Mouse (Mus musculus) MEL (cell line): Measurements from ENCODE around the gene 4921507P07Rik. TPM values are rescaled to one million over a fixed set of nuclear protein-coding genes. Genes with fewer than 3 reads are reported as not detected.

Experiments used
- DNase-seq: peaks from one replicate; pipeline ENCODE4 v3.0.0; 2011; ENCODE audit warnings: low read depth, low spot score
- H3K27ac ChIP-seq: 2 replicates; pipeline ENCODE4 v1.5.1; 2012; ENCODE audit warnings: low read depth, mild to moderate bottlenecking, control low read depth, low read length, moderate library complexity; ENCODE audit not compliant: control insufficient read depth
- H3K27me3 ChIP-seq, 2 experiments: fragments of 150-350 bp in 1 of 2; sonication (generic) in 1 of 2; 2 replicates each; pipeline ENCODE4 v1.6.1; 2012; ENCODE audit warnings: low read length in 2 of 2, mild to moderate bottlenecking in 2 of 2, improper control_type of control experiment in 1 of 2, moderate library complexity in 1 of 2; ENCODE audit not compliant: insufficient read depth in 2 of 2, control insufficient read depth in 1 of 2
- H3K36me3 ChIP-seq, 2 experiments: 2 replicates each; pipeline ENCODE4 v1.6.1; 2012 to 2014; ENCODE audit warnings: low read length in 2 of 2, improper control_type of control experiment in 1 of 2, inconsistent platforms in 1 of 2, mild to moderate bottlenecking in 1 of 2; ENCODE audit not compliant: insufficient read depth in 2 of 2, control insufficient read depth in 1 of 2
- H3K4me1 ChIP-seq, 2 experiments: fragments of 150-350 bp in 1 of 2; sonication (generic) in 1 of 2; 2 replicates each; pipeline ENCODE4 v1.6.1; 2012; ENCODE audit warnings: low read length in 2 of 2, improper control_type of control experiment in 1 of 2, mild to moderate bottlenecking in 1 of 2; ENCODE audit not compliant: insufficient read depth in 2 of 2, control insufficient read depth in 1 of 2
- H3K4me3 ChIP-seq, 2 experiments: fragments of 150-350 bp in 1 of 2; sonication (generic) in 1 of 2; 2 replicates each; pipeline ENCODE4 v1.5.1; 2012; ENCODE audit warnings: low read depth in 2 of 2, low read length in 2 of 2, mild to moderate bottlenecking in 2 of 2, moderate library complexity in 2 of 2, control low read depth in 1 of 2, improper control_type of control experiment in 1 of 2; ENCODE audit not compliant: control insufficient read depth in 1 of 2, insufficient read depth in 1 of 2
- H3K79me2 ChIP-seq: 2 replicates; pipeline ENCODE4 v1.6.1; 2012; ENCODE audit warnings: mild to moderate bottlenecking, low read length, moderate library complexity; ENCODE audit not compliant: control insufficient read depth, poor library complexity, insufficient read depth
- H3K9ac ChIP-seq: 2 replicates; pipeline ENCODE4 v1.6.1; 2012; ENCODE audit warnings: low read depth, mild to moderate bottlenecking, control low read depth, low read length, moderate library complexity; ENCODE audit not compliant: control insufficient read depth, poor library complexity, severe bottlenecking
- H3K9me3 ChIP-seq: fragments of 150-350 bp; sonication (generic); replicated peaks from 2 replicates; pipeline ENCODE4 v1.6.1; 2012; ENCODE audit warnings: mild to moderate bottlenecking, low read length, improper control_type of control experiment, moderate library complexity; ENCODE audit not compliant: insufficient read depth
- BHLHE40 ChIP-seq: IDR thresholded peaks from 2 replicates; pipeline ENCODE4 v1.6.1; 2012; ENCODE audit warnings: low read depth, mild to moderate bottlenecking, inconsistent platforms, low read length, improper control_type of control experiment, borderline replicate concordance
- CHD2 ChIP-seq: IDR thresholded peaks from 2 replicates; pipeline ENCODE4 v1.6.1; 2011; ENCODE audit warnings: low read length, improper control_type of control experiment
- E2F4 ChIP-seq: IDR thresholded peaks from 2 replicates; pipeline ENCODE4 v1.6.1; 2011; ENCODE audit warnings: low read depth, low read length, improper control_type of control experiment, borderline replicate concordance
- ELF1 ChIP-seq: IDR thresholded peaks from 2 replicates; pipeline ENCODE4 v1.6.1; 2014; ENCODE audit warnings: low read depth, mild to moderate bottlenecking, inconsistent platforms, low read length, improper control_type of control experiment, moderate library complexity
- EP300 ChIP-seq, 2 experiments: IDR thresholded peaks; 2 replicates each; pipeline ENCODE4 v1.6.1; 2011; ENCODE audit warnings: improper control_type of control experiment in 2 of 2, low read length in 2 of 2, low read depth in 1 of 2, mild to moderate bottlenecking in 1 of 2
- ETS1 ChIP-seq: IDR thresholded peaks from 2 replicates; pipeline ENCODE4 v1.6.1; 2012; ENCODE audit warnings: low read depth, mild to moderate bottlenecking, inconsistent platforms, low read length, improper control_type of control experiment, moderate library complexity
- GABPA ChIP-seq: IDR thresholded peaks from 2 replicates; pipeline ENCODE4 v1.6.1; 2012; ENCODE audit warnings: low read depth, mild to moderate bottlenecking, inconsistent platforms, low read length, improper control_type of control experiment, moderate library complexity
- GATA1 ChIP-seq: IDR thresholded peaks from 2 replicates; pipeline ENCODE4 v1.6.1; 2011; ENCODE audit warnings: low read depth, low read length, improper control_type of control experiment
- HCFC1 ChIP-seq: IDR thresholded peaks from 2 replicates; pipeline ENCODE4 v1.6.1; 2012; ENCODE audit warnings: low read depth, mild to moderate bottlenecking, inconsistent platforms, low read length, improper control_type of control experiment, moderate library complexity
- JUND ChIP-seq: IDR thresholded peaks from 2 replicates; pipeline ENCODE4 v1.6.1; 2011; ENCODE audit warnings: low read depth, mild to moderate bottlenecking, improper control_type of control experiment, low read length
- KAT2A ChIP-seq: conservative IDR thresholded peaks from 2 replicates; pipeline ENCODE4 v1.6.1; 2012; ENCODE audit warnings: low read depth, low read length, improper control_type of control experiment, inconsistent platforms
- MAFK ChIP-seq: IDR thresholded peaks from 2 replicates; pipeline ENCODE4 v1.6.1; 2011; ENCODE audit warnings: low read depth, mild to moderate bottlenecking, low read length, improper control_type of control experiment, borderline replicate concordance
- MAX ChIP-seq: IDR thresholded peaks from 2 replicates; pipeline ENCODE4 v1.6.1; 2011; ENCODE audit warnings: low read length, improper control_type of control experiment
- MEF2A ChIP-seq: IDR thresholded peaks from 2 replicates; pipeline ENCODE4 v1.6.1; 2014; ENCODE audit warnings: low read depth, mild to moderate bottlenecking, inconsistent platforms, low read length, improper control_type of control experiment; ENCODE audit not compliant: poor library complexity, insufficient replicate concordance, severe bottlenecking; ENCODE audit errors: extremely low read depth
- MYB ChIP-seq: IDR thresholded peaks from 2 replicates; pipeline ENCODE4 v1.6.1; 2011; ENCODE audit warnings: mild to moderate bottlenecking, low read depth, low read length, improper control_type of control experiment
- NRF1 ChIP-seq: IDR thresholded peaks from 2 replicates; pipeline ENCODE4 v1.6.1; 2014; ENCODE audit warnings: low read depth, mild to moderate bottlenecking, inconsistent platforms, low read length, improper control_type of control experiment, moderate library complexity; ENCODE audit not compliant: poor library complexity, insufficient read depth, severe bottlenecking
- POLR2A ChIP-seq, 2 experiments: IDR thresholded peaks; 2 replicates each; pipeline ENCODE4 v1.6.1; 2011 to 2012; ENCODE audit warnings: low read length in 2 of 2, mild to moderate bottlenecking in 2 of 2, control low read depth in 1 of 2, improper control_type of control experiment in 1 of 2, low read depth in 1 of 2, moderate library complexity in 1 of 2; ENCODE audit not compliant: control insufficient read depth in 1 of 2, insufficient read depth in 1 of 2, poor library complexity in 1 of 2
- RAD21 ChIP-seq: IDR thresholded peaks from 2 replicates; pipeline ENCODE4 v1.6.1; 2011; ENCODE audit warnings: mild to moderate bottlenecking, low read depth, low read length, improper control_type of control experiment
- SMC3 ChIP-seq: IDR thresholded peaks from 2 replicates; pipeline ENCODE4 v1.6.1; 2011; ENCODE audit warnings: low read depth, low read length, improper control_type of control experiment
- TAL1 ChIP-seq: IDR thresholded peaks from 2 replicates; pipeline ENCODE4 v1.6.1; 2012; ENCODE audit warnings: mild to moderate bottlenecking, inconsistent platforms, low read length, moderate library complexity, mixed read lengths
- TBP ChIP-seq: IDR thresholded peaks from 2 replicates; pipeline ENCODE4 v1.8.0; 2011; ENCODE audit warnings: low read depth, low read length, improper control_type of control experiment
- UBTF ChIP-seq: IDR thresholded peaks from 2 replicates; pipeline ENCODE4 v1.6.1; 2012; ENCODE audit warnings: low read depth, mild to moderate bottlenecking, inconsistent platforms, low read length, improper control_type of control experiment, moderate library complexity, borderline replicate concordance; ENCODE audit not compliant: insufficient read depth
- USF2 ChIP-seq, 2 experiments: IDR thresholded peaks; 2 replicates each; pipeline ENCODE4 v1.6.1; 2011 to 2012; ENCODE audit warnings: improper control_type of control experiment in 2 of 2, low read length in 2 of 2, borderline replicate concordance in 1 of 2, inconsistent platforms in 1 of 2, low read depth in 1 of 2, mild to moderate bottlenecking in 1 of 2; ENCODE audit not compliant: insufficient read depth in 1 of 2
- ZC3H11A ChIP-seq: IDR thresholded peaks from 2 replicates; pipeline ENCODE4 v1.6.1; 2012; ENCODE audit warnings: low read depth, mild to moderate bottlenecking, inconsistent platforms, low read length, improper control_type of control experiment
- polyA plus RNA-seq, 2 experiments: library from polyadenylated mRNA; stranded (reverse) in 1 of 2; unstranded in 1 of 2; fragments of >175 nt in 1 of 2; fragments of >200 nt in 1 of 2; gene quantifications; 2 replicates each; pipeline versions ENCODE4 v1.2.1 to v1.2.4; 2012; ENCODE audit warnings: low replicate concordance in 2 of 2, low read depth in 1 of 2; ENCODE audit not compliant: insufficient read length in 2 of 2, insufficient read depth in 1 of 2, missing spikeins in 1 of 2
- total RNA-seq: library from RNA; depleted of rRNA; stranded (reverse); fragments of 300-350 nt; gene quantifications from 2 replicates; pipeline ENCODE4 v1.2.3, GENCODE M21; 2012

4921507P07Rik gene
- total and polyA plus RNA-seq, 3 experiments, result 0.89 to 1.5 TPM; not detected in 1

DNA sequence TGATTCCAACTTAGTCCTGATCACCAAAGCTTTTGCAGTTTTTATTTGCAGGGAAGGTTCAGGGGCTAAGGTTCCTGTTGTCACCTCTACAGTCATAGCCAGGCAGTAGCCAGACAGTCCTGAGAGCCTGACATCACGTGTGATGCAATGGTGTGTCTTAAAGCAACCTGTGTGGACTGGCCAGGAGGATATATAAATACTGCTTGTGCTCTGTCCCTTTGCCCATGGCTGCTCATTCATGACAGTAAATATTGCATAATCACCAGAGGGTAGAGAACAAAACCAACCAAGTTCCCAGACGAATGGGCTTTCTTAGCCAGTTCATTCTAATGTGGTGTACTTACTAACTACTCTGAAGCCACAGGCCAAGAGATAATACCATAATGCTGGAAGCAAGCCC is 9.0 kb downstream of the 4921507P07Rik start:
- H3K9me3 ChIP-seq, result no peaks in the 10 kb centered on the region

DNA sequence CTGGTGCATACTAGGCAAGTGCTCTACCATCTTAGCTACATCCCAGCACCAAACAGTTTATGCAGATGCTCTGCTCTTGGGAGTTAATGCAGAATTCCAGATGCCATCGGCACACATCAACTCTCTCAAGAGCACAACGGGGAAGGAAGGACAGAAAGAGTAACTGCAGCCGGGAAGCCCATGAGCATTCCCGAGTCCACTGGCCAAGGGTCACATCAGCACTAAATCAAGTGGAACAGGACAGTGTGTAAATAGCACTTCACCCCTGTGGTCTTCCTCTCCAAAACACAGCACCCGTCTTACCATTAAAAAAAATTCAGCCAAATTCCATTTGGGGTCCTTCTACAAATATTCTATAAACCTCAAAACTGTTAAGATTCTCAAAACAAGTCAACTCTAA is 10.1 kb downstream of the 4921507P07Rik start:
- TF ChIP-seq TAL1, result no peak
- no peak for TF ChIP-seq POLR2A (IDR thresholded peaks at IDR 0.05; ENCODE audit: control insufficient read depth in 1 of 2, insufficient read depth in 1 of 2, low read depth in 1 of 2, low read length in 2 of 2, poor library complexity in 1 of 2)
- no peak for TF ChIP-seq JUND
- TF ChIP-seq MEF2A, result no peak
- no peak for TF ChIP-seq MAFK
- no peak for TF ChIP-seq RAD21
- TF ChIP-seq USF2 (IDR thresholded peaks at IDR 0.05; ENCODE audit: borderline replicate concordance in 1 of 2, insufficient read depth in 1 of 2, low read depth in 1 of 2, low read length in 2 of 2), result no peak
- no peak for TF ChIP-seq EP300 (IDR thresholded peaks at IDR 0.05; ENCODE audit: low read depth in 1 of 2, low read length in 2 of 2)
- no peak for TF ChIP-seq E2F4
- no peak for TF ChIP-seq ELF1
- TF ChIP-seq MAX, result no peak
- TF ChIP-seq CHD2, result no peak
- no peak for TF ChIP-seq HCFC1
- no peak for TF ChIP-seq KAT2A
- TF ChIP-seq ZC3H11A, result no peak
- no peak for TF ChIP-seq GABPA
- TF ChIP-seq NRF1, result no peak
- TF ChIP-seq, all 39 proteins: peak for 0
- no peak overlapping the region for H3K27ac ChIP-seq

More for the DNA sequence above, 9.0 kb downstream of the 4921507P07Rik start:
- Histone ChIP-seq H3K4me3 (no peak overlapping the region), H3K27ac (no peak overlapping the region), H3K4me1 (peaks cover 9 to 16% of the 10 kb centered on the region in 2 experiments; a peak in 3 of 4 replicates), H3K27me3 (no peaks in the 10 kb centered on the region), H3K9ac (no peak overlapping the region), H3K79me2 (no peaks in the 10 kb centered on the region), H3K36me3 (peaks cover 0 to 16% of the 10 kb centered on the region in 2 experiments; a peak in 2 of 4 replicates)
- no peak for DNase-seq
- TF ChIP-seq GATA1, result no peak
- no peak for TF ChIP-seq TAL1
- TF ChIP-seq BHLHE40, result no peak
- no peak for TF ChIP-seq RAD21
- TF ChIP-seq SMC3, result no peak
- no peak for TF ChIP-seq UBTF
- no peak for TF ChIP-seq TBP
- TF ChIP-seq MYB, result no peak
- TF ChIP-seq CHD2, result no peak
- TF ChIP-seq ETS1, result no peak
- TF ChIP-seq NRF1, result no peak
- TF ChIP-seq USF2 (IDR thresholded peaks at IDR 0.05; ENCODE audit: borderline replicate concordance in 1 of 2, insufficient read depth in 1 of 2, low read depth in 1 of 2, low read length in 2 of 2), result no peak
- TF ChIP-seq KAT2A, result no peak

More for the DNA sequence above, 10.1 kb downstream of the 4921507P07Rik start:
- no peak for DNase-seq
- peaks cover 0 to 12% of the 10 kb centered on the region in 2 experiments; a peak in 2 of 4 replicates for H3K36me3 ChIP-seq
- H3K4me1 ChIP-seq, result peaks cover 4 to 11% of the 10 kb centered on the region in 2 experiments; a peak in 3 of 4 replicates
- H3K79me2 ChIP-seq, result no peaks in the 10 kb centered on the region
- H3K27me3 ChIP-seq, result no peaks in the 10 kb centered on the region
- H3K9me3 ChIP-seq, result no peaks in the 10 kb centered on the region
- no peak overlapping the region for H3K9ac ChIP-seq
- no peak overlapping the region for H3K4me3 ChIP-seq
